Mouse (Mus musculus): Measurements from ENCODE around the gene Tmem128. TPM values are rescaled to one million over a fixed set of nuclear protein-coding genes. Genes with fewer than 3 reads are reported as not detected.

The Tmem128 gene
- polyA plus RNA-seq, 1 experiment from 2014 or later = 45.8 TPM

DNA sequence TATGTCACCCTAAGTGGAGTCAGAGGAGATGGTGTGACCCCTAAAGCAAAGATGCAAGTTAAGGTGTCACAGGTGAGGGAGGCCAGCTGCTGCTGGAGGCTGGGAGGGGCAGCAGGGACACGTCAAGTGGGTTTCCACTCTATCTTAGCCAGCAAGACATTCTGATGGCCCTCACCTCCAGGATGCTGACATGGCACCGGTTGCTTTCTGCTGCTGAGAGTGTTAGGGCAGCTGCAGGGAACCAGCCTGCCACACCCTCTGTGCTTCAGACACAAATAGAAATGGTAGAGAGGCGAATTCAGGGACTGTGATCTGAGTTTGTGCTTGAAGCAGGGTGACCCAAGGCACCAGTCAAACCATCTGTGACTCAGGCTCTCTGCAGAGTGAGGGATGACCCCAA is 49.8 kb downstream of the Tmem128 start:
- DNase-seq (no peak), ATAC-seq (no peak)
- no peaks in the 10 kb centered on the region for H3K27me3 ChIP-seq (ENCODE audit: insufficient read depth, low read length)
- no peaks in the 10 kb centered on the region; the same call in 1 of the 2 replicates for H3K4me1 ChIP-seq (ENCODE audit: insufficient read depth)
- H3K27ac ChIP-seq (ENCODE audit: low read depth) = no peak overlapping the region
- TF ChIP-seq CTCF (IDR thresholded peaks at IDR 0.05; ENCODE audit: low read depth) (no peak), EP300 (IDR thresholded peaks at IDR 0.05; ENCODE audit: low read depth) (no peak)
- H3K4me2 ChIP-seq (ENCODE audit: low read depth, low read length) = no peak overlapping the region
- H3K4me3 ChIP-seq (ENCODE audit: low read depth, low read length) = no peak overlapping the region
- no peaks in the 10 kb centered on the region for H3K9me3 ChIP-seq (ENCODE audit: low read length)
- H3K36me3 ChIP-seq (replicated peaks; ENCODE audit: insufficient read depth, low read length) = no peaks in the 10 kb centered on the region
- H3K9ac ChIP-seq (replicated peaks) = no peak overlapping the region
- 63% methylated on average over 3 of the region's 3 CpGs for WGBS (ENCODE audit: insufficient replicate concordance)

Other genes starting within 250 kb of the Tmem128 start
- gene Stx18, start 221.4 kb upstream of the Tmem128 start, polyA plus RNA-seq (2015; fragmentation: Nextera tagmentation; extraction: Ambion mirVana) = 13.4 and 15.2 TPM in 2 replicates
- gene Nsg1, start 100.3 kb upstream of the Tmem128 start, polyA plus RNA-seq (2015; fragmentation: Nextera tagmentation; extraction: Ambion mirVana) = 1.3 and 1.7 TPM in 2 replicates
- 1.7 and 1.8 TPM in 2 replicates for gene Zbtb49, start 39.7 kb upstream of the Tmem128 start, polyA plus RNA-seq (2015; fragmentation: Nextera tagmentation; extraction: Ambion mirVana)
- gene Lyar, start 39.7 kb upstream of the Tmem128 start, polyA plus RNA-seq (2015; fragmentation: Nextera tagmentation; extraction: Ambion mirVana) = 29.4 and 38.6 TPM in 2 replicates
- gene Otop1, start 15.8 kb downstream of the Tmem128 start, polyA plus RNA-seq (2015; fragmentation: Nextera tagmentation; extraction: Ambion mirVana) = not detected in 2 replicates
- gene Drd5, start 59.2 kb downstream of the Tmem128 start, polyA plus RNA-seq (2015; fragmentation: Nextera tagmentation; extraction: Ambion mirVana) = not detected in 2 replicates
- 3.3 and 5.7 TPM in 2 replicates for gene Slc2a9, start 243.0 kb downstream of the Tmem128 start, polyA plus RNA-seq (2015; fragmentation: Nextera tagmentation; extraction: Ambion mirVana)